Mouse (Mus musculus): ENCODE data around the gene Rftn1.

Rftn1 gene

GRCm38 (mm10) chr17:50169946-50170427 is 20.5 kb downstream of the Rftn1 start:
- no peak for DNase-seq

GRCm38 (mm10) chr17:50160904-50161805 is 29.3 kb downstream of the Rftn1 start:
- DNase-seq: no peak

- DNase-seq: no peak
These were observed 30.1 kb downstream of the Rftn1 start for GRCm38 (mm10) chr17:50160357-50160756.

- DNase-seq: no peak
These were observed 30.7 kb downstream of the Rftn1 start for GRCm38 (mm10) chr17:50159816-50160215.

- DNase-seq: no peak
These were observed 31.9 kb downstream of the Rftn1 start for GRCm38 (mm10) chr17:50158565-50158964.

GRCm38 (mm10) chr17:50157190-50158150 is 33.0 kb downstream of the Rftn1 start:
- DNase-seq: no peak

GRCm38 (mm10) chr17:50152085-50152484 is 38.4 kb downstream of the Rftn1 start:
- no peak for DNase-seq

GRCm38 (mm10) chr17:50151208-50151723 is 39.2 kb downstream of the Rftn1 start:
- DNase-seq: no peak

- peak; percentile 31 for DNase-seq
These were observed 39.9 kb downstream of the Rftn1 start for GRCm38 (mm10) chr17:50150416-50151207.

- DNase-seq: no peak
These were observed 40.7 kb downstream of the Rftn1 start for GRCm38 (mm10) chr17:50149690-50150210.

- DNase-seq: no peak
These were observed 42.5 kb downstream of the Rftn1 start for GRCm38 (mm10) chr17:50147831-50148587.

- DNase-seq: no peak
These were observed 47.1 kb downstream of the Rftn1 start for GRCm38 (mm10) chr17:50143354-50143753.

GRCm38 (mm10) chr17:50142553-50142952 is 47.9 kb downstream of the Rftn1 start:
- DNase-seq: no peak

- no peak for DNase-seq
These were observed 48.3 kb downstream of the Rftn1 start for GRCm38 (mm10) chr17:50142151-50142550.

GRCm38 (mm10) chr17:50136060-50136459 is 54.4 kb downstream of the Rftn1 start:
- no peak for DNase-seq

GRCm38 (mm10) chr17:50135466-50135865 is 55.0 kb downstream of the Rftn1 start:
- DNase-seq: no peak

GRCm38 (mm10) chr17:50131698-50132097 is 58.8 kb downstream of the Rftn1 start:
- no peak for DNase-seq

GRCm38 (mm10) chr17:50130421-50130820 is 60.1 kb downstream of the Rftn1 start:
- no peak for DNase-seq

- DNase-seq: no peak
These were observed 62.1 kb downstream of the Rftn1 start for GRCm38 (mm10) chr17:50128392-50128791.

- DNase-seq: no peak
These were observed 63.2 kb downstream of the Rftn1 start for GRCm38 (mm10) chr17:50127045-50127813.
